Mouse (Mus musculus) CH12.LX (cell line): ENCODE results near the gene Specc1l.
A peak's percentile ranks its signal among the peaks of the same experiment; 100 is the strongest.

Source experiments
- CTCF ChIP-seq, 2 experiments: IDR thresholded peaks in 1 of 2; conservative IDR thresholded peaks in 1 of 2; 2 replicates each; pipeline ENCODE4 v1.5.1; 2011 to 2012; ENCODE audit warnings: low read depth in 2 of 2, low read length in 2 of 2, improper control_type of control experiment in 1 of 2, inconsistent platforms in 1 of 2, mild to moderate bottlenecking in 1 of 2, moderate library complexity in 1 of 2
- IRF4 ChIP-seq: IDR thresholded peaks from 2 replicates; pipeline ENCODE4 v1.6.1; 2014; ENCODE audit warnings: low read depth, mild to moderate bottlenecking, inconsistent platforms, low read length, improper control_type of control experiment
- JUND ChIP-seq: conservative IDR thresholded peaks from 2 replicates; pipeline ENCODE4 v1.6.1; 2011; ENCODE audit warnings: low read depth, low read length, improper control_type of control experiment
- TCF12 ChIP-seq: IDR thresholded peaks from 2 replicates; pipeline ENCODE4 v1.6.1; 2014; ENCODE audit warnings: low read depth, mild to moderate bottlenecking, inconsistent platforms, low read length, improper control_type of control experiment
- ZC3H11A ChIP-seq: IDR thresholded peaks from 2 replicates; pipeline ENCODE4 v1.6.1; 2012; ENCODE audit warnings: low read depth, mild to moderate bottlenecking, inconsistent platforms, low read length, improper control_type of control experiment
- ZMIZ1 ChIP-seq: IDR thresholded peaks from 2 replicates; pipeline ENCODE4 v1.6.1; 2012; ENCODE audit warnings: low read depth, mild to moderate bottlenecking, inconsistent platforms, low read length, improper control_type of control experiment

DNA sequence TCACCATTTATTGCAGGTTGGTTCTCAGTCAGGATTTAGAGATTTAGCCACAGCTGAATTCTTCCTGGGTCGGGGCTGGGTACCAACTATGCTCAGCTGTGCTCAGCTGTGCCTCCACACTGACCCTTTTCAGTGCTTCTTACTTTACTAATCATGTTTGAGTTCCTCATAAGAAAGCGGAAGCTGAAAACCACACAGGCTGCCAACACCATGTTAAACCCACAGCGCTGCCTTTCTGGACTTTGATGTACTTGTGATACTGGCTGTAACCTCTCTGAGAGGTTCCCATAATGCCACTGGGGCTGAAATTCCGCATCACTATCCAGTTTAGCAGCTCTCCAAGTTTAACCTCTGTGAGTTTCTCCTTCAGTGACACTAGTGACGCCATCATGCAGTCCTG, 70.8 kb downstream of the Specc1l start:
- TF ChIP-seq CTCF (conservative IDR thresholded peaks at IDR 0.05 in 1 of 2, IDR thresholded peaks at IDR 0.05 in 1 of 2; ENCODE audit: low read depth in 2 of 2, low read length in 2 of 2) (no peak), IRF4 (0 out of 2 replicates have a peak, but pooled peaks have one; percentile 40), ZMIZ1 (no peak), TCF12 (no peak), JUND (no peak), ZC3H11A (no peak)
